Mouse (Mus musculus): ENCODE results near the gene Cyp1b1. TPM values are rescaled to one million over a fixed set of nuclear protein-coding genes. Genes with fewer than 3 reads are reported as not detected.
A peak's percentile ranks its signal among the peaks of the same experiment; 100 is the strongest.

The Cyp1b1 gene
- polyA plus RNA-seq, 1 experiment from 2014 or later, result 3.3 TPM

DNA sequence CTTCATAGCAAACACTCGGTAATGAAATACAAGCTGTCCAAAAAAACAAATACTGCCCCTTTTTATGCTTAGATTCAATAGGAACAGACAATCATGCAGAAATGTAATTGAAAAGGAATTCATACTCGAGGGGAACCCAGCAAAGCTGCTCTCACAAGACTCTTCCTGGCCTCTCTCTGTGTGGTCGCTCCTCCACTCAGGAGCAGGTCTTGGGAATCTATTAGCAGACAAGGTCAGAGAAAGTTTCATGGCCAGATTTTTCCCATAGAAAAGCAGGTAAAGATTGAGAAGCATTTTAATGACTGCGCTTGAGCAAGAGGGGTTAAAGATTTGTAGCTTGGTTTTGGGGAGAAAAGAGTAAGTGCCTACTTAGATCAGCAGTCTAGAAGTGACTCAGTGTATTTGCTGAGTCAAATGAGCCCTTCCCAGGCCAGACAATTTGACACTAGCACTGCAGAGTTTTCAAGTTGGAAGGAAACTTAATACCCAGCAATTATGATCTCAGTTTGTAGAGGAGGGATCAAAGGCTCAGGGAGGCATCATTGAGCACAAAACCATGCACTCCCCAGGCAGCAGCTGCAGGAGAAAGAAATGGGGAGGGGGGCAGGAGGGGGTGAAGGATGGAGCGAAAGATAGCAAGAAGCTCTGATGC is 24.1 kb upstream of the Cyp1b1 start:
- WGBS, result 13% methylated on average over 5 of the region's 5 CpGs
- Histone ChIP-seq H3K4me2 (peak overlapping the region; percentile 16; the same call in 1 of the 2 replicates), H3K9ac (no peak overlapping the region), H3K9me3 (no peaks in the 10 kb centered on the region), H3K27ac (peak overlapping the region; percentile 33; the same call in 1 of the 2 replicates), H3K4me1 (peaks cover 22% of the 10 kb centered on the region), H3K36me3 (no peaks in the 10 kb centered on the region), H3K4me3 (no peak overlapping the region), H3K27me3 (peaks cover 6% of the 10 kb centered on the region; the same call in 1 of the 2 replicates)
- ATAC-seq (ENCODE audit: insufficient number of reproducible peaks, insufficient read depth, low FRiP score, low TSS enrichment, low read depth), result no peak

DNA sequence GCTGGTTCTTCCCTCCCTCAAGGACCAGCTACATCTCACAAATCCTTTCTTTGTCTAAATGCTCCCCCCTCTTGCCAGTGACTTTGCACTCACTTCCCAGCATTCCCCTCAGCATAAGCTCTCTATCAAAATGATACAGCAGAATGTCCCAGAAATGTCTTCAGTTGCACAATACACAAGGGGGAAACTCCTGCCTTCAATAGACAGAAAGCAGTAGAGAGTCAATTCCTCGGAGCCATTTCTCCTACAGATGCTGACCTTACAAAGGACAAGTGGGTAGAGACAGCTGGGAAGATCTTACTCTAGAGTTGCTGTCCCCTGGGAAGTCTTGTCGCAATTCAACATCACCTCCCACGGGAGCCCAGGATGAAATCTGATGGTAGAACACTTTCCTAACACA is 22.7 kb upstream of the Cyp1b1 start:
- ATAC-seq (ENCODE audit: insufficient number of reproducible peaks, insufficient read depth, low FRiP score, low TSS enrichment, low read depth), result no peak
- Histone ChIP-seq H3K4me2 (no peak overlapping the region), H3K27ac (no peak overlapping the region), H3K27me3 (peaks cover 16% of the 10 kb centered on the region), H3K36me3 (no peaks in the 10 kb centered on the region), H3K4me3 (no peak overlapping the region), H3K4me1 (peaks cover 24% of the 10 kb centered on the region), H3K9ac (no peak overlapping the region), H3K9me3 (no peaks in the 10 kb centered on the region)
- WGBS, result 64% methylated on average over 3 of the region's 3 CpGs

DNA sequence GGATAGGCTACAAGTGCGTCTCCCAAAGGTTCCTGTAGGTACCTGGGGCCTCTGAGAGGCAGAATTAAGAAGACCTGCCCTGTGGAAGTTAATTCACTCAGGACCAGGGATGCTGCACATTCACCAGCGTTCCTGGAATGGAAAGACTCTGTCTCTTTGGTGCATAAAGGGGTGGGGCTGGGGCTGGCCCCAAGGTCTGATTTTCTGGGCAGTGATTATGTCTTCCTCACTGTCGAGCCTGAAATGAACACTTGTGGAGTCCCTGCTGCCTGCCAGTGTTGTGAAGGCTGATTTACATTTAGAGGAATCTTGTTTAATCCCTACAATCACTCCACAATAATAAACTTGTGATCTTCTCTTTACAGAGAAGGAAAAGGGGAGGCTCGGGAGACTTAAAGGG is 18.2 kb upstream of the Cyp1b1 start:
- 51% methylated on average over 4 of the region's 4 CpGs for WGBS
- H3K27me3 ChIP-seq, result peaks cover 31% of the 10 kb centered on the region
- no peaks in the 10 kb centered on the region for H3K9me3 ChIP-seq
- no peak overlapping the region for H3K4me2 ChIP-seq
- H3K27ac ChIP-seq, result no peak overlapping the region
- H3K4me1 ChIP-seq, result peaks cover 30% of the 10 kb centered on the region
- ATAC-seq (ENCODE audit: insufficient number of reproducible peaks, insufficient read depth, low FRiP score, low TSS enrichment, low read depth), result no peak
- no peaks in the 10 kb centered on the region for H3K36me3 ChIP-seq
- H3K9ac ChIP-seq, result no peak overlapping the region
- H3K4me3 ChIP-seq, result no peak overlapping the region

DNA sequence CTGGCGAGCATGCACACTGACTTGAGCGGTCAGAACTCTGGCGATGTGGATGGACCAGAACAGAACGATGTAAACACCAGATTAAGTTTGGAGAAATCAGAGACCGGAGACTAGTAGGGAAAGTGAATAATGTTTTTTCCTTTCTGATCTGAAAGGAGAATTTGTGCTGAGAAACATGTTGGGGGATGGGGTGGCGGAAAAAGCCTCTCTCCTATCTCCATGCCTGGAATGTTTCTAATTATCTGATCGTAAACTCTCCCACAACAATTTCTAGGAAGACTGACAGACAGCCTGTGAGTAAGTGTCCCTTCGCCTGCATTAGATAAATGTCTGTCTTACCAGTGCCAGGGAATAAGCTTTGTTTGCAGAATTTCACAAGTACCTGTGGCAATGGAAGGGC is 16.1 kb upstream of the Cyp1b1 start:
- no peak overlapping the region for H3K9ac ChIP-seq
- H3K4me1 ChIP-seq, result peaks cover 31% of the 10 kb centered on the region
- no peaks in the 10 kb centered on the region for H3K9me3 ChIP-seq
- H3K36me3 ChIP-seq, result no peaks in the 10 kb centered on the region
- H3K4me3 ChIP-seq, result no peak overlapping the region
- H3K27me3 ChIP-seq, result peaks cover 36% of the 10 kb centered on the region
- H3K4me2 ChIP-seq, result 0 out of 2 replicates have a peak overlapping the region, but pooled peaks have one; percentile 4
- no peak overlapping the region for H3K27ac ChIP-seq
- ATAC-seq (ENCODE audit: insufficient number of reproducible peaks, insufficient read depth, low FRiP score, low TSS enrichment, low read depth), result no peak
- 27% methylated on average over 8 of the region's 8 CpGs for WGBS

DNA sequence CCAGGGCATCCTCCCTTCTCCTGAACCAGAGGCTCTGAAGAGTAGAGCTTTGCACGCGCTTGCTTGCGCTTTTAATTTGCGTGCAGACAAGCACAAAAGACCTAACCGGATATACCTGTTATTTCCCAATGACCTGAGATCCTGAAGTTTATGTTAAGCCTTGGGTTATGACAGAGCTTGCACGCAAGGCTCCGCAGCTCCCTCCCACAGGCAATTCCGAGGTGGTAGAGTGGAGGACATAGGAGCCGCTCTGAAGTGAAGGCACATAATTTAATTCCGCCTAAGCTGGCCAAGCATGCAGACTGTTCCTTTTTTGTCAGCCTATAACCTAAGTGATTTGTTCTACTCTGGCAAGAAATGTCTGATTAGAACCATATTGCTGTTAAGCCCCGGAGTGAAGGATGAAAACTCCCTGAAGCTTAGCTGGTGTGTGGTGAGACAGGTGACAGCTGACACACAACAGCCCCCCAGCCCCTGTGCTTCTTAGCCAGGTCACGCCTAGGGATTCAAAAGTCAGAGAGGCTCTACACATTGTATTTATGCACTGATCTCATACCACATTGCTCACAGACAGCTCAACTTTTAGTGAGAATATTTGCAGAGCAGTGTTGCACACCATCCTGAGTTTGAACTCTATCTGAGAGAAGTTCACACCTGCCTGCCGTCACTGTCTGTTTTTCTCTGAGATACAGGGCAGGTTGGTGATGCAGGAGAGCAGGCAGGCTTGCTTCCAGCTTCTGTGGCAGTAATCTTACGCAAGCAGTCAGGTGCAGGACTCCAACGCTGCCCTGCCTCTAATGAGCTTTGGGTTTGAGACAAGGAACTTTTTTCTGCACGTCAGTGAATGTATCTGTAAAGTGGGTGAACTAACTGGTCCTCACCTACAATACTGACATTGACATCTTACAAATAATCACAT is 14.0 kb upstream of the Cyp1b1 start:
- Histone ChIP-seq H3K4me1 (peaks cover 31% of the 10 kb centered on the region), H3K27me3 (peaks cover 49% of the 10 kb centered on the region), H3K4me3 (peak overlapping the region; percentile 25), H3K36me3 (no peaks in the 10 kb centered on the region), H3K4me2 (peak overlapping the region; percentile 55), H3K27ac (peak overlapping the region; percentile 18; the same call in 1 of the 2 replicates), H3K9me3 (no peaks in the 10 kb centered on the region), H3K9ac (no peak overlapping the region)
- WGBS, result 16% methylated on average over 16 of the region's 16 CpGs
- ATAC-seq (ENCODE audit: insufficient number of reproducible peaks, insufficient read depth, low FRiP score, low TSS enrichment, low read depth), result peak; percentile 48; the same call in 1 of the 2 replicates

DNA sequence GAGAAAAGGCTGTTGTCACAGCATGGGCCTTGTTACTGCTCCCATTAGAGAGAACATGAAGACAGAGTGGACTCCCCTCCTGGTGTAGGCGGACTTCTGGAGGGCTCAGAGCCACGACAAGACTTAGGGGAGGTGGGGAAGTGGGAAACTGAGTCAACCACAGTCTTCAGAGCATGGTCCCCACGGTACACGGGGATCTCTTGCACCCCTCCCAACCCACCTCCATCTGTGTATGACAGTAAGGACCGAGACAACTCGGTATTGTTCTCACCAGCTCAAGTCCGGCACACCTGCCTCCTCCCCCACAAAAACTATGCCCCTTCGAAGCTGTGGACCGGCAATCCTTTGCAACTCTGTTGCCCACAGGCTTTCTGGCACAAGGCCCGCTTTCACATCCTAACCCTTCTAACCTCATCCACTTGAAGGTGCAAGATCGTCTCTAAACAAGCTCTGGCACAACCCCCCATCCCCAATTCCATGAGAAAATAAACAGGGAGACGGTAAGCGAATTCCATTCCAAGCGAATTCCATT is 13.3 kb upstream of the Cyp1b1 start:
- Histone ChIP-seq H3K27me3 (peaks cover 44% of the 10 kb centered on the region), H3K27ac (0 out of 2 replicates have a peak overlapping the region, but pooled peaks have one; percentile 24), H3K4me1 (peaks cover 31% of the 10 kb centered on the region), H3K9ac (no peak overlapping the region), H3K4me2 (peak overlapping the region; percentile 55), H3K36me3 (no peaks in the 10 kb centered on the region), H3K9me3 (no peaks in the 10 kb centered on the region), H3K4me3 (peak overlapping the region; percentile 25)
- 18% methylated on average over 14 of the region's 14 CpGs for WGBS
- no peak for ATAC-seq (ENCODE audit: insufficient number of reproducible peaks, insufficient read depth, low FRiP score, low TSS enrichment, low read depth)

DNA sequence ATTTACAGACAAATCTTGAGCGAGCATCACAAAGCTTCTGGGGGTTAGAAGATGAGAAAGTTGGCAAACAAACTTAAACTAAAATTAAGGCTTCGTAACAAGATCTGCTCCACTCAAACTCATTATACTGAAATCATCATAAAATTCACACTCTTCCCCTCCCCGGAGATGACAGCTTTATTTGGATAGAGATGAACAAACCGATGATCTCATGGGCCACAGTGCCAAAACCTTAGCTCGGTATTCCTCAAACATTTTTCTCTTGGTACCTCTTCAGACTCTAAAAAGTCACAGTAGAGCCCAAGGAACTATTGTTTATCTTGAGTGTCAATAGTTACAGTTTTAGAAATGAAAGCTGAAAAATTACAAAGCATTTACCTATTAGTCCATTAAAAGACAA is 11.8 kb upstream of the Cyp1b1 start:
- Histone ChIP-seq H3K9me3 (no peaks in the 10 kb centered on the region), H3K36me3 (no peaks in the 10 kb centered on the region), H3K27me3 (peaks cover 38% of the 10 kb centered on the region), H3K4me3 (no peak overlapping the region), H3K27ac (no peak overlapping the region), H3K4me1 (peaks cover 26% of the 10 kb centered on the region), H3K9ac (no peak overlapping the region), H3K4me2 (no peak overlapping the region)
- ATAC-seq (ENCODE audit: insufficient number of reproducible peaks, insufficient read depth, low FRiP score, low TSS enrichment, low read depth), result no peak
- 73% methylated on average over 5 of the region's 5 CpGs for WGBS

DNA sequence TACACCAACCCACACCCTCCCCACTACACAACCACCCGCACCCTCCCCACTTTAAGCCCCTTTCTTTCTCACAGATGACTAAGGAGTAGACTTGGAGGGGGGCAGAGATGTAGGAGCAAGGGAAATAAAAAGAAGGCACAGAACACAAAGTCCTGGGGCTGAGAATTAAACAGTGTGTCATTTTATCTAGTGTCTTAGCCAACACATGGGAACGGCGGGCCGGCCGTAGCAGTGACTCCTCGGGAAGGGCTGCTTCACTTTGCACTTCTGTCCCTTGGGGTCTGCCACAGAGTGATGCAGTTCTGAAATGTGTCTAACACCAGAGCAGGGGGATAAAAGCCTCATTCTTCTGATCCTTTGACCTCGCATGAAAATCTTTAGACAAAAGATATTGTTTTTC is 5.8 kb upstream of the Cyp1b1 start:
- Histone ChIP-seq H3K27me3 (peaks cover 42% of the 10 kb centered on the region), H3K4me2 (no peak overlapping the region), H3K9ac (no peak overlapping the region), H3K4me3 (no peak overlapping the region), H3K9me3 (no peaks in the 10 kb centered on the region), H3K27ac (no peak overlapping the region), H3K4me1 (peaks cover 3% of the 10 kb centered on the region; the same call in 1 of the 2 replicates), H3K36me3 (no peaks in the 10 kb centered on the region)
- WGBS, result 58% methylated on average over 7 of the region's 7 CpGs
- no peak for ATAC-seq (ENCODE audit: insufficient number of reproducible peaks, insufficient read depth, low FRiP score, low TSS enrichment, low read depth)

DNA sequence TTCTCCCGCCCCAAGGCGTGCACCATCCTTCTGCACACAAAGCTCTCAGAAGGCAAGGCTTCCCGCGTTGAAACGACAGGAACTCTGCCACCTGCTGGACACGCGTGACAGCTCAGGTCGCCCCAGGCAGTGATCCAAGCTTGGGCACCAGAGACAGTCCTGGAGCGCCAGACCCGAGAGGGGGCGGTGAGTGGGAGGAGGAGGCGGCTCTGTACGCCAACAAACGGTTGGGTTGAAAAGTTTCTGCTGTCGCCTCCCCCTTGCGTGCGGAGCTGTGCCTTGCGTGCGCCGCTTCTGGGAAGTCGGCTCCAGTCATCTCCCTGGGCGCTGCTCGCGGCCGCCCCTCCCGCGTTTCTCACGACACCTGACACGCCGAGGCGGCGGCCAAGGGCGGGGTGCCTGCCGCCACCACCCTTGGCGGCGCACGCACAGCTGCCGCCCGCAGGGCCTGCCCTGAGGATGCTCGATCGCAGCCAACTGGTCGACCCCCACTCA is 835 bp upstream of the Cyp1b1 start:
- Histone ChIP-seq H3K4me2 (peak overlapping the region; percentile 80), H3K9ac (peak overlapping the region; percentile 51; the same call in 1 of the 2 replicates), H3K4me3 (peak overlapping the region; percentile 46), H3K36me3 (no peaks in the 10 kb centered on the region), H3K27me3 (peaks cover 73% of the 10 kb centered on the region), H3K27ac (no peak overlapping the region), H3K9me3 (no peaks in the 10 kb centered on the region), H3K4me1 (peaks cover 35% of the 10 kb centered on the region)
- under 1% methylated on average over 42 of the region's 42 CpGs for WGBS
- peak; percentile 79 for ATAC-seq (ENCODE audit: insufficient number of reproducible peaks, insufficient read depth, low FRiP score, low TSS enrichment, low read depth)

DNA sequence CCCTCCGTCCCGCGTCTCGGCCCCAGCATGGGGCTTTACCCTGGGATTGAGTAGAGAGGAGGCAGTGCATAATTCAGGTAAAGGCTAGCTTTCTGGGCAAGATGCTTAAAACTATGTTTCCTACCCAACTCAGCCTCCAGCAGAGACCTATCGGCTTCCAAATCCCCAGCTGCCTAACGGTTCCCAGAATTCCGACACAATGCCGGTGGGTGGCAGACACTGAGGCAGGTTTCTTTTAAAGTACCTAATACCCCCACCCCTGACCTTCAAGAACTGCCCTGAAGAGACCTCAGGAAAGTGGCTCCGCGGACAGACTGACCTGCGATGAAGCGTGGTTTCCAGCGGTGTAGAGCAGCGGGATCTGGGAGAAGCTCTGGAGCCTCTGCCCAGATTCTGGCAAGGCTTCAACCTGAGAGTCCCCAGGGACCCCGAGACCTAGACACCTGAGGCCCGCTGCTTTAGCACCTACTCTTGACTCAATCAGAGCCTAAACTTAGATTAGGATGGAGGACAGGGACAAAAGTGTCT is 429 bp downstream of the Cyp1b1 start:
- 2% methylated on average over 16 of the region's 16 CpGs for WGBS
- peak overlapping the region; percentile 46 for H3K4me3 ChIP-seq
- no peak for ATAC-seq (ENCODE audit: insufficient number of reproducible peaks, insufficient read depth, low FRiP score, low TSS enrichment, low read depth)
- peak overlapping the region; percentile 80 for H3K4me2 ChIP-seq
- H3K9me3 ChIP-seq, result no peaks in the 10 kb centered on the region
- peaks cover 38% of the 10 kb centered on the region for H3K4me1 ChIP-seq
- H3K27me3 ChIP-seq, result peaks cover 85% of the 10 kb centered on the region
- peak overlapping the region; percentile 65 for H3K9ac ChIP-seq
- no peaks in the 10 kb centered on the region for H3K36me3 ChIP-seq
- H3K27ac ChIP-seq, result no peak overlapping the region

DNA sequence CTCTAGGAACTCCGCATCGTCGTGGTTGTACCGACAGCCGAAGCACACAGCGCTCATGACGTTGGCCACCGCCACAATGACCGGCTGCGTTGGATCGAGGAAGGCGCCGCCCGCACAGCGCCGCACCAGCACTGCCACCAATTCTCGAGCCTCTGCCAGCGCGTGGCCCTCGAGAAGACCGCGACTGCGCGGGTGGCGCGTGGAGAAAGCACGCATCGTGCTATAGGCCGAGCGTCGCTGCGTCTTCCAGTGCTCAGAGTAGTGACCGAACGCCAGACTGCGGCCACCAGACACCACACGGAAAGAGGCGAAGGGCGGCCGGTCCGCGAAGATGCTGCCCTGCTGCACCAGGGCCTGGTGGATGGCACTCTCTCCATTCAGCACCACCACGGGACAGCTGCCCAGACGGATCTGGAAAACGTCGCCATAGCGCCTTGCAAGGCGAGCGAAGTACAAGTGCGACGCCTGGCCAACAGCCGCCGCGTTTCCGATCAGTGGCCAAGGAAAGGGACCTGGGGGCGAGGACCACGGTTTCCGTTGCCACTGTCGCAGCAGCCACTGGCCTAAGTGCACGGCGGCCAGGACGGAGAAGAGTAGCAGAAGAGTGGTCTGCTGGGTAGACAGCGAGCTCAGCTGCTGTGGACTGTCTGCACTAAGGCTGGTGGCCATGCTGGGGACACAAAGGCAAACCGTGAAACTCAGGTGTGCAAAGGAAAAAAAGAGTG is 1.1 kb downstream of the Cyp1b1 start:
- no peak overlapping the region for H3K27ac ChIP-seq
- H3K4me2 ChIP-seq, result peak overlapping the region; percentile 80
- H3K9me3 ChIP-seq, result no peaks in the 10 kb centered on the region
- no peaks in the 10 kb centered on the region for H3K36me3 ChIP-seq
- H3K27me3 ChIP-seq, result peaks cover 85% of the 10 kb centered on the region
- peaks cover 38% of the 10 kb centered on the region for H3K4me1 ChIP-seq
- ATAC-seq (ENCODE audit: insufficient number of reproducible peaks, insufficient read depth, low FRiP score, low TSS enrichment, low read depth), result no peak
- H3K9ac ChIP-seq, result peak overlapping the region; percentile 65
- 1% methylated on average over 63 of the region's 63 CpGs for WGBS
- H3K4me3 ChIP-seq, result peak overlapping the region; percentile 46

All from embryonic facial prominence, embryonic 13.5 days (tissue).